Mouse (Mus musculus): ENCODE measurements around the gene Alas2. TPM values are rescaled to one million over a fixed set of nuclear protein-coding genes. Genes with fewer than 3 reads are reported as not detected.

Alas2 gene
- 71.1 and 78.2 TPM in 2 replicates for polyA plus RNA-seq (2015; fragmentation: Nextera tagmentation; extraction: Ambion mirVana)

GRCm38 (mm10) chrX:150547239-150547638 lies at the start of gene Alas2:
Alas2 (plus strand) TSS chrX:150547375.

GRCm38 (mm10) chrX:150588023-150588764 lies 41.0 kb downstream of the Alas2 start, which contains the start of gene Pfkfb1:
Pfkfb1 (plus strand) TSS chrX:150588229.

DNA sequence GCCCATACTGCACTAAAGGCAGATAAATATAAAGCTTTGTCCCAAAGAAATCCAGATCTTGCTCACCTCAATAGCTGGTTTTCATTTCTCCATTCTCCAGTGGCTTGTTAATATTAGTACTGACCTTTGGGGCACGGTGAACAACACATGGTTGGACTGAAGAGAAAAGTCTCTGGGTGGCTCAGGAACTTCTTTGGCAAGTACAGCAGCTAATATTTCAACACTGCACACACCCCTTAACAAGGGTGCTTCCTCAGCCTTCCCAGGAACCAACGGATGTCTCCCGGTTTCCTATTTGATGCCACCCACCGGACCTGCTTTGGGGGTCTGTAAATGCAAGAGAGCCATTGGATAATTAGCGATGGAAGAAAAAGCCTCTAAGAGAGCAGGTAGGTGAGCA lies 42.5 kb downstream of the Alas2 start, which contains the start of gene Apex2:
Gene Apex2, minus strand, starts transcription at position 173 of the 400 bp plus-strand sequence.

Small RNAs within 50 kb of the gene (microRNA-seq; reads per million reads assigned to microRNA genes)
- gene Mir3620 (ENCODE audit: borderline replicate concordance, insufficient number of aligned reads), result not detected

Other genes with a start within 250 kb of the Alas2 start
- 42.5 and 83.0 TPM in 2 replicates for gene Tmem29, start 88.2 kb upstream of the Alas2 start, polyA plus RNA-seq (2015; fragmentation: Nextera tagmentation; extraction: Ambion mirVana)
- gene Pfkfb1, start 40.9 kb downstream of the Alas2 start, polyA plus RNA-seq (2015; fragmentation: Nextera tagmentation; extraction: Ambion mirVana), result 5.1 and 5.7 TPM in 2 replicates
- 6.7 and 8.7 TPM in 2 replicates for gene Apex2, start 42.5 kb downstream of the Alas2 start, polyA plus RNA-seq (2015; fragmentation: Nextera tagmentation; extraction: Ambion mirVana)
- gene Tro, start 110.2 kb downstream of the Alas2 start, polyA plus RNA-seq (2015; fragmentation: Nextera tagmentation; extraction: Ambion mirVana), result 10.2 and 15.4 TPM in 2 replicates

All from adrenal gland, postnatal 0 days (tissue).